Mouse (Mus musculus): Measurements from ENCODE around the gene Xpnpep3. TPM values are rescaled to one million over a fixed set of nuclear protein-coding genes. Genes with fewer than 3 reads are reported as not detected.

Gene Xpnpep3
- polyA plus RNA-seq, 1 experiment from 2014 or later = 10.0 TPM

DNA sequence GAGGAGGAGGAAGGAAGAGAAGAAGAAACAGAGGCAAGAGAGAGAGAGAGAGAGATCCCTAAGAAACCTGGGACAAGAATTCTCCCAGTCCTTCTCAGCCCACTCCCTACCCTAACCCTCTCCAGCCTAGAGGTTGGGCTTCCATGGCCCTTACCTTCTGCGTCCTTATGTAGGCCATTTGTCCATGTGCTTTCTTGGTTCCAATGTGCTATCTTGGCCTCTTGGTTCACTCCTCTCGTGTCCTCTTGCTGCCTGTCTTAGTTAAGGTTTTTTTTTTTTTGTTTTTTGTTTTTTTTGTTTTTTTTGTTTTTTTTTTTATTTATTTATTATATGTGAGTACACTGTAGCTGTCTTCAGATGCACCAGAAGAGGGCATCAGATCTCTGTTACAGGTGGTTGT lies 83.0 kb downstream of the Xpnpep3 start:
- H3K9me3 ChIP-seq (ENCODE audit: control insufficient read depth, low read length) = no peaks in the 10 kb centered on the region
- 86% methylated on average over 2 of the region's 2 CpGs for whole genome bisulfite sequencing
- peaks cover 3% of the 10 kb centered on the region; the same call in 1 of the 2 replicates for H3K4me1 ChIP-seq (replicated peaks; ENCODE audit: control insufficient read depth, insufficient read depth, low read length)
- no peak overlapping the region for H3K9ac ChIP-seq (replicated peaks; ENCODE audit: low read depth, low read length)
- H3K36me3 ChIP-seq (ENCODE audit: control insufficient read depth, insufficient read depth) = no peaks in the 10 kb centered on the region
- H3K27me3 ChIP-seq (replicated peaks; ENCODE audit: control insufficient read depth, insufficient read depth, low read length) = no peaks in the 10 kb centered on the region
- H3K4me2 ChIP-seq (ENCODE audit: low read length) = no peak overlapping the region
- no peak overlapping the region for H3K27ac ChIP-seq (ENCODE audit: low read length)
- ATAC-seq = no peak
- no peak overlapping the region for H3K4me3 ChIP-seq (replicated peaks; ENCODE audit: low read length)

DNA sequence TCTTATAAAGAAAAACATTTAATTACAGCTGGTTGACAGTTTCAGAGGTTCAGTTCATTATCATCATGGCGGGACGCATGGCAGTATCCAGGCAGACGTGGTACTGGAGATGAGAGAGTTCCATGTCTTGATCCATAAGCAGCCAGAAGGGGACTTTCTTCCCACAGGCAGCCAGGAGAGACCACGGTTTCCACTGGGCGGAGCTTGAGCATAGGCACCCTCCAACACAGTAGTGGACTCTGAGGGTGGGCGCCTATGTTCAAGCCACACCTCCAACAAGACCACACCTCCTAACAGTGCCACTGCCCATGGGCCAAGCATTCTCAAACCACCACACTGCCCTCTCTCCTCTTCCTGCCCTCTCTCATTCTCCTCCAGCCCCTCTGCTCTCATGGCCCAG lies 83.8 kb downstream of the Xpnpep3 start:
- Histone ChIP-seq H3K4me3 (replicated peaks; ENCODE audit: low read length) (no peak overlapping the region), H3K36me3 (ENCODE audit: control insufficient read depth, insufficient read depth) (no peaks in the 10 kb centered on the region), H3K27ac (ENCODE audit: low read length) (no peak overlapping the region), H3K27me3 (replicated peaks; ENCODE audit: control insufficient read depth, insufficient read depth, low read length) (no peaks in the 10 kb centered on the region), H3K4me1 (replicated peaks; ENCODE audit: control insufficient read depth, insufficient read depth, low read length) (peaks cover 3% of the 10 kb centered on the region; the same call in 1 of the 2 replicates), H3K9me3 (ENCODE audit: control insufficient read depth, low read length) (no peaks in the 10 kb centered on the region), H3K4me2 (ENCODE audit: low read length) (no peak overlapping the region), H3K9ac (replicated peaks; ENCODE audit: low read depth, low read length) (no peak overlapping the region)
- 79% methylated on average over 6 of the region's 6 CpGs for WGBS
- ATAC-seq = no peak

DNA sequence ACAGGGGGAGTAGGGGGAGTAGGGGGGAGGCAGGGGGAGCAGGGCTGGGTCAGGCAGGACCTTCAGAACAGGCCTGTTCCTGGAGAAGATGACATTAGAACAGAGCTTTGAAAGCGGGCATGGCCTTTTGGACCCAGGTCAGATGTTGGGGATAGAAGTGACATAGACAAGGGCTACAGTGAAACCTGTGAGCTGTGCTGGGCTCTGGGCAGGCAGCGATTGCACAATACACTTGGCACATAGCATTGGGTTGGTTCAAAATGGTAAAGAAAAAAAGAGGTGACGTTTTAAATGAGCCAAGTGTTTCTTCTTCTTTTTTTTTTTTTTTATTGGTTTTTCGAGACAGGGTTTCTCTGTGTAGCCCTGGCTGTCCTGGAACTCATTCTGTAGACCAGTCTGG lies 85.5 kb downstream of the Xpnpep3 start:
- H3K27ac ChIP-seq (ENCODE audit: low read length) = no peak overlapping the region
- 89% methylated on average over 4 of the region's 4 CpGs for WGBS
- H3K4me2 ChIP-seq (ENCODE audit: low read length) = no peak overlapping the region
- ATAC-seq = no peak
- peaks cover 3% of the 10 kb centered on the region; the same call in 1 of the 2 replicates for H3K4me1 ChIP-seq (replicated peaks; ENCODE audit: control insufficient read depth, insufficient read depth, low read length)
- H3K27me3 ChIP-seq (replicated peaks; ENCODE audit: control insufficient read depth, insufficient read depth, low read length) = no peaks in the 10 kb centered on the region
- no peaks in the 10 kb centered on the region for H3K36me3 ChIP-seq (ENCODE audit: control insufficient read depth, insufficient read depth)
- no peak overlapping the region for H3K9ac ChIP-seq (replicated peaks; ENCODE audit: low read depth, low read length)
- H3K9me3 ChIP-seq (ENCODE audit: control insufficient read depth, low read length) = no peaks in the 10 kb centered on the region
- no peak overlapping the region for H3K4me3 ChIP-seq (replicated peaks; ENCODE audit: low read length)

DNA sequence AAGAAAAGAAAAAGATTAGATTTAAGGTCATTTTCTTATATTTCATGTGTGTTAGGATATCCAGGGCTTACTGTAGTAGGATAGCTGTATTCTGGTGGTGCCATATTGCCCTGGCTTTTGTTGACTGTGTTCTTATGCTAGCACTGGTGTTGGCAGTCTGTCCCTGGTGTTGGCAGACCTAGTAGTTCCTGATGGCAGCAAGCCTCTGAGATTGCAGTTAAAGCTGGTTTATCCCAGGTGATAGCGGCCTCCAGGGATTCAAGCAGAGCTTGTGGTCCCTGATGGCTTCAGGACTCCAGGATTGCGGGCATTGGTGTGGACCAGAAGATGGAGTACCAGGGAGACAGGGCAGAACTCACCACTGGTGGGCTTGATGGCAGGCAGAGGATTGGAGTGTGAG lies 103.5 kb downstream of the Xpnpep3 start:
- Histone ChIP-seq H3K27me3 (replicated peaks; ENCODE audit: control insufficient read depth, insufficient read depth, low read length) (no peaks in the 10 kb centered on the region), H3K4me2 (ENCODE audit: low read length) (no peak overlapping the region), H3K9me3 (ENCODE audit: control insufficient read depth, low read length) (no peaks in the 10 kb centered on the region), H3K9ac (replicated peaks; ENCODE audit: low read depth, low read length) (no peak overlapping the region), H3K4me1 (replicated peaks; ENCODE audit: control insufficient read depth, insufficient read depth, low read length) (no peaks in the 10 kb centered on the region), H3K36me3 (ENCODE audit: control insufficient read depth, insufficient read depth) (no peaks in the 10 kb centered on the region), H3K27ac (ENCODE audit: low read length) (no peak overlapping the region), H3K4me3 (replicated peaks; ENCODE audit: low read length) (no peak overlapping the region)
- WGBS = 91% methylated on average over 2 of the region's 2 CpGs
- no peak for ATAC-seq

DNA sequence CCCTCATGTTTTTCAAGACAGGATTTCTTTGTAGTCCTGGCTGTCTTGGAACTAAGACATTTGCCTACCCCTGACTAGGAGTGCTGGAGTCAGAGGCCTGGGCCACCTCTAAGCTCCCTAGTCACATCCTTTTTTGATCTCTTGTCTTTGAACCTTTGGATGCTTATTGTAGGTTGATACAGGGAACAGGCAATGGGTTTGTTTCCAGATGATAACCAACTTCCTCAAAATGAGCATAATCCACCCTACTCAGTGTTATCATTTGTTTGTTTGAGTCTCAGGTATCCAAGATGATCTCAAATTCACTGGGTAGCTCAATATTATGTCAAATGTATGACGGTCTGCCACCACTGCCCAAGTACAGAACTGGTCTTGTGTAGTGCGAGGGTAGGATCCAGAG lies 104.1 kb downstream of the Xpnpep3 start:
- Histone ChIP-seq H3K4me1 (replicated peaks; ENCODE audit: control insufficient read depth, insufficient read depth, low read length) (no peaks in the 10 kb centered on the region), H3K9ac (replicated peaks; ENCODE audit: low read depth, low read length) (no peak overlapping the region), H3K27ac (ENCODE audit: low read length) (no peak overlapping the region), H3K4me2 (ENCODE audit: low read length) (no peak overlapping the region), H3K27me3 (replicated peaks; ENCODE audit: control insufficient read depth, insufficient read depth, low read length) (no peaks in the 10 kb centered on the region), H3K36me3 (ENCODE audit: control insufficient read depth, insufficient read depth) (no peaks in the 10 kb centered on the region), H3K4me3 (replicated peaks; ENCODE audit: low read length) (no peak overlapping the region), H3K9me3 (ENCODE audit: control insufficient read depth, low read length) (no peaks in the 10 kb centered on the region)
- no peak for ATAC-seq
- WGBS = 95% methylated on average over 2 of the region's 2 CpGs

Other genes starting within 250 kb of the Xpnpep3 start
- 22.0 and 28.3 TPM in 2 replicates for gene Mrtfa, start 209.4 kb upstream of the Xpnpep3 start, polyA plus RNA-seq (2015; fragmentation: Nextera tagmentation; extraction: Ambion mirVana)
- gene Mchr1, start 164.6 kb upstream of the Xpnpep3 start, polyA plus RNA-seq (2015; fragmentation: Nextera tagmentation; extraction: Ambion mirVana) = 1.2 and 2.3 TPM in 2 replicates
- gene Slc25a17, start 39.3 kb upstream of the Xpnpep3 start, polyA plus RNA-seq (2015; fragmentation: Nextera tagmentation; extraction: Ambion mirVana) = 132 and 144 TPM in 2 replicates
- gene St13, start 61 bp upstream of the Xpnpep3 start, polyA plus RNA-seq (2015; fragmentation: Nextera tagmentation; extraction: Ambion mirVana) = 206 and 233 TPM in 2 replicates
- gene Dnajb7, start 8.2 kb downstream of the Xpnpep3 start, polyA plus RNA-seq (2015; fragmentation: Nextera tagmentation; extraction: Ambion mirVana) = 1.4 and 2.3 TPM in 2 replicates
- 449 and 466 TPM in 2 replicates for gene Rbx1, start 66.2 kb downstream of the Xpnpep3 start, polyA plus RNA-seq (2015; fragmentation: Nextera tagmentation; extraction: Ambion mirVana)
- gene Ep300, start 185.2 kb downstream of the Xpnpep3 start, polyA plus RNA-seq (2015; fragmentation: Nextera tagmentation; extraction: Ambion mirVana) = 17.9 and 18.0 TPM in 2 replicates